Mouse (Mus musculus): ENCODE data around the gene Filip1l. TPM values are rescaled to one million over a fixed set of nuclear protein-coding genes. Genes with fewer than 3 reads are reported as not detected.

The Filip1l gene
- polyA plus RNA-seq, 1 experiment from 2014 or later = 3.8 TPM

GRCm38 (mm10) chr16:57427516-57428285 is 74.8 kb downstream of the Filip1l start:
- H3K4me1 ChIP-seq = peaks cover 7% of the 10 kb centered on the region; the same call in 1 of the 2 replicates
- no peak overlapping the region for H3K27ac ChIP-seq
- H3K4me2 ChIP-seq = no peak overlapping the region
- WGBS (ENCODE audit: insufficient replicate concordance) = 53% methylated on average over 7 of the region's 7 CpGs
- no peaks in the 10 kb centered on the region for H3K36me3 ChIP-seq
- no peak for ATAC-seq
- no peaks in the 10 kb centered on the region for H3K27me3 ChIP-seq (replicated peaks)
- no peaks in the 10 kb centered on the region for H3K9me3 ChIP-seq (replicated peaks)
- no peak overlapping the region for H3K9ac ChIP-seq
- no peak overlapping the region for H3K4me3 ChIP-seq

GRCm38 (mm10) chr16:57428977-57429376 is 76.1 kb downstream of the Filip1l start:
- no peak overlapping the region for H3K4me3 ChIP-seq
- WGBS (ENCODE audit: insufficient replicate concordance) = 78% methylated on average over 5 of the region's 5 CpGs
- no peak for ATAC-seq

GRCm38 (mm10) chr16:57431294-57431693 is 78.4 kb downstream of the Filip1l start:
- no peak for ATAC-seq
- no peak overlapping the region for H3K9ac ChIP-seq
- no peak overlapping the region for H3K27ac ChIP-seq
- no peaks in the 10 kb centered on the region for H3K27me3 ChIP-seq (replicated peaks)
- 45% methylated on average over 3 of the region's 3 CpGs for WGBS (ENCODE audit: insufficient replicate concordance)
- 0 out of 2 replicates have a peak, but pooled peaks cover 2% of the 10 kb centered on the region for H3K4me1 ChIP-seq
- no peaks in the 10 kb centered on the region for H3K9me3 ChIP-seq (replicated peaks)
- no peak overlapping the region for H3K4me3 ChIP-seq
- no peaks in the 10 kb centered on the region for H3K36me3 ChIP-seq
- no peak overlapping the region for H3K4me2 ChIP-seq

More at GRCm38 (mm10) chr16:57428977-57429376, 76.1 kb downstream of the Filip1l start:
- Histone ChIP-seq H3K4me2 (no peak overlapping the region), H3K36me3 (no peaks in the 10 kb centered on the region), H3K9ac (no peak overlapping the region), H3K4me1 (no peaks in the 10 kb centered on the region), H3K27me3 (replicated peaks) (no peaks in the 10 kb centered on the region), H3K27ac (no peak overlapping the region), H3K9me3 (replicated peaks) (no peaks in the 10 kb centered on the region)

- no peaks in the 10 kb centered on the region for H3K27me3 ChIP-seq (replicated peaks)
- no peak for ATAC-seq
- no peak overlapping the region for H3K4me3 ChIP-seq
- H3K9ac ChIP-seq = no peak overlapping the region
- no peaks in the 10 kb centered on the region for H3K9me3 ChIP-seq (replicated peaks)
- H3K27ac ChIP-seq = no peak overlapping the region
- 0 out of 2 replicates have a peak, but pooled peaks cover 2% of the 10 kb centered on the region for H3K4me1 ChIP-seq
- WGBS (ENCODE audit: insufficient replicate concordance) = 62% methylated on average over 4 of the region's 4 CpGs
- H3K4me2 ChIP-seq = no peak overlapping the region
- H3K36me3 ChIP-seq = no peaks in the 10 kb centered on the region
Measured at GRCm38 (mm10) chr16:57433173-57433572, 80.3 kb downstream of the Filip1l start.

GRCm38 (mm10) chr16:57433671-57434070 is 80.8 kb downstream of the Filip1l start:
- H3K9me3 ChIP-seq (replicated peaks) = no peaks in the 10 kb centered on the region
- 67% methylated on average over 6 of the region's 6 CpGs for WGBS (ENCODE audit: insufficient replicate concordance)
- no peak overlapping the region for H3K27ac ChIP-seq

GRCm38 (mm10) chr16:57434640-57435039 is 81.7 kb downstream of the Filip1l start:
- ATAC-seq = 0 out of 2 replicates have a peak, but pooled peaks have one; percentile 32
- Histone ChIP-seq H3K27ac (no peak overlapping the region), H3K4me3 (no peak overlapping the region), H3K9ac (no peak overlapping the region), H3K4me1 (0 out of 2 replicates have a peak, but pooled peaks cover 2% of the 10 kb centered on the region), H3K27me3 (replicated peaks) (no peaks in the 10 kb centered on the region), H3K9me3 (replicated peaks) (no peaks in the 10 kb centered on the region), H3K4me2 (no peak overlapping the region), H3K36me3 (no peaks in the 10 kb centered on the region)
- WGBS (ENCODE audit: insufficient replicate concordance) = 30% methylated on average over 3 of the region's 3 CpGs

More at GRCm38 (mm10) chr16:57433671-57434070, 80.8 kb downstream of the Filip1l start:
- no peak overlapping the region for H3K9ac ChIP-seq
- H3K4me1 ChIP-seq = 0 out of 2 replicates have a peak, but pooled peaks cover 2% of the 10 kb centered on the region
- H3K36me3 ChIP-seq = no peaks in the 10 kb centered on the region
- H3K27me3 ChIP-seq (replicated peaks) = no peaks in the 10 kb centered on the region
- no peak overlapping the region for H3K4me3 ChIP-seq
- no peak for ATAC-seq
- no peak overlapping the region for H3K4me2 ChIP-seq

- H3K27me3 ChIP-seq (replicated peaks) = no peaks in the 10 kb centered on the region
- H3K9me3 ChIP-seq (replicated peaks) = no peaks in the 10 kb centered on the region
- WGBS (ENCODE audit: insufficient replicate concordance) = 76% methylated on average over 11 of the region's 11 CpGs
- H3K9ac ChIP-seq = no peak overlapping the region
- H3K36me3 ChIP-seq = no peaks in the 10 kb centered on the region
- no peak for ATAC-seq
- H3K4me1 ChIP-seq = 0 out of 2 replicates have a peak, but pooled peaks cover 2% of the 10 kb centered on the region
- H3K4me2 ChIP-seq = no peak overlapping the region
- no peak overlapping the region for H3K27ac ChIP-seq
- H3K4me3 ChIP-seq = no peak overlapping the region
Measured at GRCm38 (mm10) chr16:57437523-57438287, 84.8 kb downstream of the Filip1l start.

GRCm38 (mm10) chr16:57438288-57438685 is 85.4 kb downstream of the Filip1l start:
- H3K4me2 ChIP-seq = no peak overlapping the region
- no peaks in the 10 kb centered on the region for H3K27me3 ChIP-seq (replicated peaks)
- WGBS (ENCODE audit: insufficient replicate concordance) = 78% methylated on average over 5 of the region's 5 CpGs
- H3K9ac ChIP-seq = no peak overlapping the region
- 0 out of 2 replicates have a peak, but pooled peaks cover 2% of the 10 kb centered on the region for H3K4me1 ChIP-seq
- no peaks in the 10 kb centered on the region for H3K9me3 ChIP-seq (replicated peaks)
- no peak overlapping the region for H3K27ac ChIP-seq
- H3K36me3 ChIP-seq = no peaks in the 10 kb centered on the region
- no peak overlapping the region for H3K4me3 ChIP-seq
- no peak for ATAC-seq

GRCm38 (mm10) chr16:57439206-57439605 is 86.3 kb downstream of the Filip1l start:
- H3K36me3 ChIP-seq = no peaks in the 10 kb centered on the region
- H3K9ac ChIP-seq = no peak overlapping the region
- ATAC-seq = no peak
- H3K9me3 ChIP-seq (replicated peaks) = no peaks in the 10 kb centered on the region
- no peak overlapping the region for H3K4me3 ChIP-seq
- 0 out of 2 replicates have a peak, but pooled peaks cover 2% of the 10 kb centered on the region for H3K4me1 ChIP-seq
- no peaks in the 10 kb centered on the region for H3K27me3 ChIP-seq (replicated peaks)
- WGBS (ENCODE audit: insufficient replicate concordance) = 83% methylated on average over 11 of the region's 11 CpGs
- no peak overlapping the region for H3K4me2 ChIP-seq
- H3K27ac ChIP-seq = no peak overlapping the region

- no peaks in the 10 kb centered on the region for H3K36me3 ChIP-seq
- H3K9me3 ChIP-seq (replicated peaks) = no peaks in the 10 kb centered on the region
- no peak for ATAC-seq
- no peak overlapping the region for H3K4me3 ChIP-seq
- WGBS (ENCODE audit: insufficient replicate concordance) = 49% methylated on average over 10 of the region's 10 CpGs
- no peaks in the 10 kb centered on the region for H3K27me3 ChIP-seq (replicated peaks)
- H3K9ac ChIP-seq = no peak overlapping the region
- H3K4me2 ChIP-seq = no peak overlapping the region
- no peak overlapping the region for H3K27ac ChIP-seq
- no peaks in the 10 kb centered on the region for H3K4me1 ChIP-seq
Measured at GRCm38 (mm10) chr16:57440706-57441437, 88.0 kb downstream of the Filip1l start.

- Histone ChIP-seq H3K9me3 (replicated peaks) (0 out of 2 replicates have a peak, but pooled peaks cover 6% of the 10 kb centered on the region), H3K4me3 (no peak overlapping the region), H3K9ac (no peak overlapping the region), H3K36me3 (no peaks in the 10 kb centered on the region), H3K27ac (no peak overlapping the region), H3K27me3 (replicated peaks) (no peaks in the 10 kb centered on the region), H3K4me1 (no peaks in the 10 kb centered on the region), H3K4me2 (no peak overlapping the region)
- no peak for ATAC-seq
- 66% methylated on average over 10 of the region's 10 CpGs for WGBS (ENCODE audit: insufficient replicate concordance)
Measured at GRCm38 (mm10) chr16:57445096-57446094, 92.5 kb downstream of the Filip1l start.

Data from liver, embryonic 12.5 days (tissue).